Mouse (Mus musculus) layer of hippocampus, adult 8-10 months (tissue): Measurements from ENCODE around the gene Sccpdh. TPM values are rescaled to one million over a fixed set of nuclear protein-coding genes. Genes with fewer than 3 reads are reported as not detected.
A peak's percentile ranks its signal among the peaks of the same experiment; 100 is the strongest.

Experiments used
- DNase-seq, 2 experiments: peaks; one replicate each; pipeline ENCODE4 v3.0.0; 2022; ENCODE audit warnings: low spot score in 2 of 2
- total RNA-seq, 4 experiments: library from RNA; stranded (reverse); gene quantifications; 2 replicates each; pipeline ENCODE4 v1.2.4; 2022

The Sccpdh gene
- total RNA-seq, 4 experiments from 2014 or later, result 55.6 to 62.1 (median 59.4) TPM

DNA sequence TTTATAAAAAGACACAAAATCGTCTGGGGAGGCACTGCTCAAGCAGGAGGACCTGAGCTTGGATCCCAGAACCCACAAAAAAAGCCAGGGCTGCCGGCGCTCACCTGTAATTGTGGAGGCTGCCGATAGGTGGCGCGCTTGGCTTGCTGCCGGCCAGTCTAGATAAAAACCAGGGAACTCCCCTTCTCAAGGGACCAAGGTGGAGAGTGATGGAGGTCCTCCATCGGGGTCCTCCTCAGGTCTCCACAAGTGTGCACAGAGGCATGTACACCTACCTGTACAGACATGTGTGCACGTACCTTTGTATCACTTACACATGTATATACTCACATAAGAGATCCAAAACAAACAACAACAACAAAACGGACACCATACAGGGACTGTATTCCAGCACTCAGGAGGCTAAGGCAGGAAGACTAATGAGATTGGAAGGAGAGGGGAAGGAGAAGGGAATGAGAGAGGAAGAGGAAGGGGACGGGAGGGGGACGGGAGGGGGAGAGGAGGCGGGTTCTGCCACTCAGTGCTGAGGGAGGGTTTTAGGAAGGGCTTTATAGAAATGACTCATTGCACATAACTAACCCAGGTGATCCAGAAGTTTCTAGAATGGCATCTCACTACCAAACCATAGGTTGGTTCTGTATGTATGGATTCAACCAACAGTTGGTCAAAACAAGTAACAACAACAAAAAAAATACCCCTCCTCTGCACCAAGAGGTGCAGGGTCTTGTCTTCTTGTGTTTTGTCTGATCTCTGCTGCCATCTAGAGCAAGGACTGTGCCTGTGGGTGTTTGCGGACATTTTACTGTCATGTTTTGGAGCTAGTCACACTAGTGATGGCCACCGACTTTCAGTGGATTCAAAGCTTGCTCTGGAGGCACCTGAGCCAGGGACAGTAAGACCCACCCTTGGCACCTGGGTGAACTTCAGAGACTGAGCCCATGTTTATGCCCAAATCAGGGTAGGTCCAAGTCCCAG is 66.8 kb downstream of the Sccpdh start:
- peak in 1 of 2 experiments; percentile 66 for DNase-seq

DNA sequence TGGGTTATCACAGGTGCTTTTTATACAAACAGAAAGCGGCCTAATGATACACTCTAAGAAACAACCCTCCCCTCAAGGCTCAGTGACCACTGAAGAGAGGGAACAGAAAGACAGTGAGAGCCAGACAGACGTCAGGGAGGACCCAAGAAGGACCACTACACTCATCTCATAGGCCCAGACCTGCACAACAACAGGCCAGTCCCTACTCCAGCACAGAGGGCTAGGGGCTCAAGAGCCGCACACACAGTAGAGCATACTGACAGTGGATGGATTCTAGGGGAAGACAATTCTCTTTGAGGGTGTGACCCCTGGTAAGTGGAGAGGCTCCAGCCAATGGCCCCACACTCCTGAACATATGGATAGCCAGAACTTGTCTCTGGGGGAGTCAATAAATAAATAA is 68.5 kb downstream of the Sccpdh start:
- DNase-seq, result no peak

Other genes starting within 250 kb of the Sccpdh start
- gene Smyd3, start 150.2 kb upstream of the Sccpdh start, total RNA-seq, result 10 to 100 TPM; 25.1 to 28.9 (median 26.2) TPM
- gene Tfb2m, start 121.9 kb upstream of the Sccpdh start, total RNA-seq, result 10 to 100 TPM; 20.1 to 26.4 (median 24.8) TPM
- 10 to 100 TPM; 30.5 to 35.9 (median 31.9) TPM for gene Cnst, start 121.8 kb upstream of the Sccpdh start, total RNA-seq
- under 1 TPM; 0.09 to 0.61 (median 0.36) TPM for gene Kif28, start 77.1 kb downstream of the Sccpdh start, total RNA-seq
- gene Gm10518, start 135.2 kb downstream of the Sccpdh start, total RNA-seq, result under 1 TPM in 1 of 4 experiments, not detected in 3; 0.25 TPM
- gene Ahctf1, start 135.5 kb downstream of the Sccpdh start, total RNA-seq, result 10 to 100 TPM; 31.7 to 48.1 (median 39.2) TPM